Mouse (Mus musculus) midbrain, embryonic 14.5 days (tissue): ENCODE results near the gene Psmc5. TPM values are rescaled to one million over a fixed set of nuclear protein-coding genes. Genes with fewer than 3 reads are reported as not detected.

Experiments
- ATAC-seq: fragments of 200-750 bp; cut with Nextera tagmentation; 2 replicates; pipeline ENCODE4 v1.8.0; 2017; ENCODE audit warnings: moderate number of reproducible peaks, moderate library complexity; ENCODE audit not compliant: low FRiP score, low TSS enrichment
- DNase-seq: peaks from one replicate; pipeline ENCODE4 v3.0.0-alpha.2; 2015
- H3K27ac ChIP-seq: fragments of 300-500 bp; sonication (generic); replicated peaks from 2 replicates; pipeline ENCODE4 v1.5.1; 2014; ENCODE audit warnings: mild to moderate bottlenecking, low read depth, low read length, moderate library complexity
- H3K27me3 ChIP-seq: fragments of 300-500 bp; sonication (generic); 2 replicates; pipeline ENCODE4 v1.6.1; 2014; ENCODE audit warnings: low read length, control low read depth, mixed read lengths; ENCODE audit not compliant: control insufficient read depth, insufficient read depth
- H3K36me3 ChIP-seq: fragments of 300-500 bp; sonication (generic); 2 replicates; pipeline ENCODE4 v1.6.1; 2014; ENCODE audit warnings: low read length, control low read depth; ENCODE audit not compliant: control insufficient read depth, insufficient read depth
- H3K4me1 ChIP-seq: fragments of 300-500 bp; sonication (generic); 2 replicates; pipeline ENCODE4 v1.6.1; 2014; ENCODE audit warnings: mild to moderate bottlenecking, antibody characterized with exemption, low read length, control low read depth; ENCODE audit not compliant: control insufficient read depth, insufficient read depth
- H3K4me2 ChIP-seq: fragments of 300-500 bp; sonication (generic); 2 replicates; pipeline ENCODE4 v1.6.1; 2014; ENCODE audit warnings: mild to moderate bottlenecking, low read length, moderate library complexity
- H3K4me3 ChIP-seq: fragments of 300-500 bp; sonication (generic); replicated peaks from 2 replicates; pipeline ENCODE4 v1.5.1; 2014; ENCODE audit warnings: low read depth, low read length
- H3K9ac ChIP-seq: fragments of 300-500 bp; sonication (generic); replicated peaks from 2 replicates; pipeline ENCODE4 v1.6.1; 2014; ENCODE audit warnings: mild to moderate bottlenecking, low read length, moderate library complexity
- H3K9me3 ChIP-seq: fragments of 300-500 bp; sonication (generic); 2 replicates; pipeline ENCODE4 v1.6.1; 2016; ENCODE audit warnings: low read length, control low read depth, mixed read lengths; ENCODE audit not compliant: control insufficient read depth
- WGBS: fragments of 180-500 bp; shearing (Covaris S2); extraction: QIAGEN DNeasy Blood & Tissue Kit; methylation state at CpG from one replicate; pipeline ENCODE4 v1.1.7; 2014; 5-methylcytosine and 5-hydroxymethylcytosine counted together
- polyA plus RNA-seq: library from polyadenylated mRNA; unstranded; fragments of >200 nt; fragmentation: Nextera tagmentation; extraction: Ambion mirVana; gene quantifications from 2 replicates; pipeline ENCODE4 v1.2.1, GENCODE M21; 2014

The Psmc5 gene
- polyA plus RNA-seq, 1 experiment from 2014 or later: 265 TPM

- Histone ChIP-seq H3K4me3 (no peak overlapping the region), H3K36me3 (peaks cover 61% of the 10 kb centered on the region), H3K9me3 (no peaks in the 10 kb centered on the region), H3K27me3 (no peaks in the 10 kb centered on the region), H3K9ac (no peak overlapping the region), H3K4me2 (no peak overlapping the region), H3K4me1 (peaks cover 8% of the 10 kb centered on the region), H3K27ac (no peak overlapping the region)
- 92% methylated on average over 10 of the region's 10 CpGs for WGBS
- DNase-seq (no peak), ATAC-seq (no peak)
Measured at GRCm38 (mm10) chr11:106266431-106266830, 10.5 kb downstream of the Psmc5 start.

DNA sequence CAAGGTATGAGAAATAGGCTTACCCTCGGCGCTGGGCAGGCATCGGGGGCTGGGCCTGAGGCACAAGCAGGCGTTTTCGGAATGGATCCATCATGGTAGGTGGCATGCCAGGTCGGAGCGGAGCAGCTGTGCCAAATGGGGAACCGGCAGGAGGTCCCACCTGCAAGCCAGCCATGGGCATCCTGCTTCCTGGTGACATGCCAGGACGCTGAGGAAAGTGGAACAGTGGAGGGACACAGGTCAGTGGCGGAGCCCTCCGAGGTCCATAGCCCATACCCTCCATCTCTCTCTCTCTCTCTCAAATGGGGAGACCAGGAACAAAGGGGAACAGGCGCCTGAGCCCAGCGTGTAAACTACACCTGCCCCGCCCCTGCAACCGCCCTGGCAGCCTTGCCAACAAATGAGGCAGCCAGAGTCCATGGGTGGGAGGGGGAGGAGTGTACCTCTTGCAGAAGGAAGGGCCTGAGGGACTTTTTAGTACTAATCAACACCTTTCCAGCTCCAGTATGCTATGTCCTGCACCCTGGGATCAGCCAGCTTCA, 11.4 kb downstream of the Psmc5 start:
- Histone ChIP-seq H3K9me3 (no peaks in the 10 kb centered on the region), H3K27ac (no peak overlapping the region), H3K36me3 (peaks cover 51% of the 10 kb centered on the region), H3K4me1 (peaks cover 13% of the 10 kb centered on the region), H3K4me3 (no peak overlapping the region), H3K27me3 (no peaks in the 10 kb centered on the region), H3K9ac (0 out of 2 replicates have a peak overlapping the region, but pooled peaks have one; percentile 14), H3K4me2 (no peak overlapping the region)
- DNase-seq (no peak), ATAC-seq (no peak)
- WGBS: 84% methylated on average over 15 of the region's 15 CpGs

GRCm38 (mm10) chr11:106267871-106268270, 11.9 kb downstream of the Psmc5 start:
- peak overlapping the region; percentile 14; the same call in 1 of the 2 replicates for H3K9ac ChIP-seq
- no peak overlapping the region for H3K4me2 ChIP-seq
- no peak overlapping the region for H3K4me3 ChIP-seq
- DNase-seq: no peak
- peaks cover 13% of the 10 kb centered on the region for H3K4me1 ChIP-seq
- 0 out of 2 replicates have a peak overlapping the region, but pooled peaks have one; percentile 14 for H3K27ac ChIP-seq
- no peaks in the 10 kb centered on the region for H3K9me3 ChIP-seq
- peaks cover 46% of the 10 kb centered on the region for H3K36me3 ChIP-seq
- no peak for ATAC-seq
- WGBS: 76% methylated on average over 5 of the region's 5 CpGs
- H3K27me3 ChIP-seq: no peaks in the 10 kb centered on the region

GRCm38 (mm10) chr11:106268326-106269059, 12.5 kb downstream of the Psmc5 start:
- peaks cover 13% of the 10 kb centered on the region for H3K4me1 ChIP-seq
- no peaks in the 10 kb centered on the region for H3K27me3 ChIP-seq
- H3K9ac ChIP-seq: peak overlapping the region; percentile 35
- peaks cover 40% of the 10 kb centered on the region for H3K36me3 ChIP-seq
- WGBS: 71% methylated on average over 8 of the region's 8 CpGs
- H3K9me3 ChIP-seq: no peaks in the 10 kb centered on the region
- DNase-seq: no peak
- 0 out of 2 replicates have a peak overlapping the region, but pooled peaks have one; percentile 8 for H3K4me2 ChIP-seq
- peak overlapping the region; percentile 14 for H3K27ac ChIP-seq
- ATAC-seq: no peak
- no peak overlapping the region for H3K4me3 ChIP-seq

DNA sequence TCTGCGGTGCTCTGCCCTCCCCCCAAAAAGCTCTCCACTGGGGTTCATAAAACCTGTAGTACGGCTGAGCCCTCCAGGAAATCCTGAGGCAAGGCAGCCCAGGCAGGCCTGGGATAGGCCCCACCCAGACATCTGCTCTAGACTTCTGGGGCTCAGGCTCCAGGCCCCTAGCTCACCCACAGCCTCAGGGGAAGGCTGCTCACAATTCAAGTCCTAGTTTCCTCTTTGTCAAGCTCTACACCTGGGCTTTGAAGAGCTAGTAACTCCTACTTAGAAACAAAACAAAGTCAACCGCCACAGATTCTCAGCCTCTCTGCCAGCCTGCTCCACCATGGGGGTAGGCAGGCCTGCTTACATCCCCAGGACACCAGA, 13.1 kb downstream of the Psmc5 start:
- Histone ChIP-seq H3K27me3 (no peaks in the 10 kb centered on the region), H3K4me2 (0 out of 2 replicates have a peak overlapping the region, but pooled peaks have one; percentile 8), H3K4me1 (peaks cover 13% of the 10 kb centered on the region), H3K4me3 (no peak overlapping the region), H3K27ac (peak overlapping the region; percentile 14), H3K9me3 (no peaks in the 10 kb centered on the region), H3K9ac (peak overlapping the region; percentile 17; the same call in 1 of the 2 replicates), H3K36me3 (peaks cover 34% of the 10 kb centered on the region)
- ATAC-seq (no peak), DNase-seq (peak; percentile 27)
- 46% methylated on average over 3 of the region's 3 CpGs for WGBS

DNA sequence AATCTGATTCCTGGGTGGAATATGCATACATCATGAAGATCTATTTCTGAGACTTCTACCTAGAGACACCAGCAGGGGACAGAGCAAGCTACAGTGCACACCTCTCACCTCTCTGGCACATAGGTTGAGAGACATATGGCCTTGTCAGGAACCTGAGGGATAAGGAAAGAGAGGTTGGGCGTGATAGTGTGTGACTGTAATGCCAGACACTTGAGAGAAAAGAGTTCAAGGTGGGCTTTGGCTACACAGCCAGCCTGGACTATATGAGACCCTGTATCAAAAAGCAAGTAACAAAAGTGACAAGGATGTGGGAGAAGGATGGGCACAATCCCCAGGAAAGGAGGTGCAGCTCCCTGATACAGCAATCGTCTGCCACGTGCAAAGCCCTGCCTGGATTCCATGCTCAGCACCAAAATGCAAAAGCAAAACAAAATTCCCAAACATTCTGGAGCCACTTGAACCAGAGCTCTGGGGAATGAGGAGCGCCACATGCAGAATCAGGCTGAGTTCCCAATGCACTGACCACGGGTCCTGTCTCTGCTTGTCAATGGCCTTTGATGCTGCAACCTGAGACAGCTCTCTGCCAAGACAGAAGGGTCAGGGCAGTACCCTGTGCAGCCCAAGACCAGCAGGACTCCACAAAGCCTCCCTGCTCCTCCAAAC, 15.3 kb downstream of the Psmc5 start:
- H3K4me3 ChIP-seq: peak overlapping the region; percentile 94
- H3K27ac ChIP-seq: no peak overlapping the region; the same call in 1 of the 2 replicates
- H3K9me3 ChIP-seq: no peaks in the 10 kb centered on the region
- peaks cover 15% of the 10 kb centered on the region for H3K4me1 ChIP-seq
- peak overlapping the region; percentile 82 for H3K4me2 ChIP-seq
- no peaks in the 10 kb centered on the region for H3K27me3 ChIP-seq
- WGBS: 53% methylated on average over 5 of the region's 5 CpGs
- DNase-seq (no peak), ATAC-seq (no peak)
- H3K36me3 ChIP-seq: peaks cover 12% of the 10 kb centered on the region
- peak overlapping the region; percentile 91 for H3K9ac ChIP-seq

DNA sequence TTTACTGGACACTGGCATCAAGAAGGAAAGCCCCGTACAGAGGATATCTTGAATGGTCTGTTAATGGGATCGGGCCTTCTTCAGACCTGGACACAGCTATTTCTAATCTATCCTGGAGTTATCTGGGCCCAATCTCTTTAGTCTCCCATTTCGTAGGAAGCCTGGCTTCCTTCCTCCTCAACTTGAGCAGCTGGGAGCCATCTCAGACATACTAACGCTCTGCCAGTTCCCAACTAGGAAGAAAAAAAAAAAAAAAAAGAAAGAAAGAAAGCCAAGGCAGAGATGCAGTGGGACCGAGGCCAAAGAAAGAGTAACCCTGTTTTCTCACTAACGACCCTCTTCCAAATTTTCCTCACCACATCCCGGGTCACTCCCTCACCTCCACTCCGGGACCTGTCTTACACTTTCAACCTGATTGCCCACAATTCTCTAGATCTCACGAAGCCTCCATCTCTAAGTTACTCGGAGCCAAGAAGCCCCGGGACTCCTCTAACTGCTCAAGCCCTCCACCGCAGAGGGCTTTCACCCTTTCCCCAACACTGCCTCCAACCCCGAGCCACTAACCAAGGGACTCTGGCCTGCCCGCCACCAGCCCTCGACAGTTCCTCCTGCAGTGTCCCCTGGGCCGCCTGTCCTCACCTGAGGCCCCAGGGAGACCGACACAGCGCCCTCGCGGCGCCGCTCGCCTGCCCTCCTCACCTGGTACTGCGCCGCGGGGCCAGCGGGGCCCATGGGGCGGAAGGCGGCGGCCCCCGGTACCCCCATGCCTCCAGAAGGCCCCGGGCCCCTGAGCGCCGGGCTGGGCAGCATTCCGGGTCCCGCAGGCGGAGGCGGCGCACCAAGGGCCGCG, 16.1 kb downstream of the Psmc5 start:
- peaks cover 16% of the 10 kb centered on the region for H3K4me1 ChIP-seq

GRCm38 (mm10) chr11:106272644-106273310, 16.8 kb downstream of the Psmc5 start, which contains the start of gene Smarcd2:
Gene Smarcd2 (minus strand): TSS chr11:106272972.
- ATAC-seq (peak; percentile 93), DNase-seq (peak; percentile 98)
- H3K36me3 ChIP-seq: no peaks in the 10 kb centered on the region
- peak within 1 kb of the TSS; percentile 79 for H3K27ac ChIP-seq
- under 1% methylated on average over 72 of the region's 72 CpGs for WGBS
- peak within 1 kb of the TSS; percentile 82 for H3K4me2 ChIP-seq
- peak within 1 kb of the TSS; percentile 91 for H3K9ac ChIP-seq
- no peaks in the 10 kb centered on the region for H3K27me3 ChIP-seq
- H3K4me3 ChIP-seq: peak within 1 kb of the TSS; percentile 94
- no peaks in the 10 kb centered on the region for H3K9me3 ChIP-seq
- peaks cover 16% of the 10 kb centered on the region for H3K4me1 ChIP-seq

More for the DNA sequence above, 16.1 kb downstream of the Psmc5 start:
- peak overlapping the region; percentile 91 for H3K9ac ChIP-seq
- DNase-seq: peak; percentile 36
- peak; percentile 15 for ATAC-seq
- 2% methylated on average over 41 of the region's 41 CpGs for WGBS
- no peaks in the 10 kb centered on the region for H3K9me3 ChIP-seq
- peaks cover 5% of the 10 kb centered on the region; the same call in 1 of the 2 replicates for H3K36me3 ChIP-seq
- peak overlapping the region; percentile 94 for H3K4me3 ChIP-seq
- peak overlapping the region; percentile 79 for H3K27ac ChIP-seq
- H3K27me3 ChIP-seq: no peaks in the 10 kb centered on the region
- peak overlapping the region; percentile 82 for H3K4me2 ChIP-seq
